Mouse (Mus musculus): ENCODE data around the gene Tas2r103. TPM values are rescaled to one million over a fixed set of nuclear protein-coding genes. Genes with fewer than 3 reads are reported as not detected.

Tas2r103 gene
- not detected in 2 replicates for polyA plus RNA-seq (2016; fragmentation: Nextera tagmentation; extraction: Ambion mirVana)

DNA sequence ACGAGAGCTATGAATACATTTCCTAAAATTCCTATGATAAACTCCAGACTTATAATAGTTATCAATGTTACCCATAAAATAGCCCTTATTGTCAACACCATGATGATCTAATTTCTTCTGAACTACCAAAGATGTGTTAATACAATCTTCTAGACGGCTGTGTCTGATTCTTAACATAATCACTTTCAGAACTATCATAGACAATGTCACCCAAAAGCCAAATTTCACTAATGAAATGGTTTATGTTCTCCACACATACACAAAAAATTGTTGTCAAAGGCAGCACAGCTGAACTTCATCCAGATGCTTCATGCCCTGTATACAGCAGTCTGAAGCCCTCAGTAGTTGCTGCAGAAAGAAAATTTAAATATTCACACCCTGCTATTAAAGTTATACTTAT lies at the start of gene Tas2r103:
TSS of gene Tas2r103 (minus strand) at position 101 of the 400 bp plus-strand sequence.
- WGBS: 85% methylated on average over 2 of the region's 2 CpGs
- Histone ChIP-seq H3K27me3 (no peaks in the 10 kb centered on the region), H3K4me3 (replicated peaks) (no peak within 1 kb of the TSS), H3K9ac (replicated peaks) (no peak within 1 kb of the TSS), H3K36me3 (no peaks in the 10 kb centered on the region), H3K4me1 (replicated peaks) (no peaks in the 10 kb centered on the region), H3K4me2 (no peak within 1 kb of the TSS), H3K9me3 (no peaks in the 10 kb centered on the region), H3K27ac (no peak within 1 kb of the TSS)
- ATAC-seq (ENCODE audit: insufficient number of reproducible peaks, insufficient read depth, low FRiP score, low TSS enrichment, low read depth): no peak

- H3K27me3 ChIP-seq: no peaks in the 10 kb centered on the region
- H3K4me3 ChIP-seq (replicated peaks): no peak within 1 kb of the TSS
- no peaks in the 10 kb centered on the region for H3K36me3 ChIP-seq
- H3K27ac ChIP-seq: no peak within 1 kb of the TSS
- no peak within 1 kb of the TSS for H3K4me2 ChIP-seq
- no peak within 1 kb of the TSS for H3K9ac ChIP-seq (replicated peaks)
- no peaks in the 10 kb centered on the region for H3K9me3 ChIP-seq
- ATAC-seq (ENCODE audit: insufficient number of reproducible peaks, insufficient read depth, low FRiP score, low TSS enrichment, low read depth): no peak
- no peaks in the 10 kb centered on the region for H3K4me1 ChIP-seq (replicated peaks)
Measured at GRCm38 (mm10) chr6:133055716-133056115, 18.8 kb upstream of the Tas2r103 start, which contains the start of gene Tas2r140. TSS of gene Tas2r140 (minus strand) at chr6:133055816.

Other genes starting within 250 kb of the Tas2r103 start
- gene Tas2r117, start 234.3 kb downstream of the Tas2r103 start, polyA plus RNA-seq (2016; fragmentation: Nextera tagmentation; extraction: Ambion mirVana): not detected in 2 replicates
- not detected in 2 replicates for gene Tas2r123, start 190.0 kb downstream of the Tas2r103 start, polyA plus RNA-seq (2016; fragmentation: Nextera tagmentation; extraction: Ambion mirVana)
- gene Tas2r116, start 181.7 kb downstream of the Tas2r103 start, polyA plus RNA-seq (2016; fragmentation: Nextera tagmentation; extraction: Ambion mirVana): not detected in 2 replicates
- gene Tas2r110, start 169.1 kb downstream of the Tas2r103 start, polyA plus RNA-seq (2016; fragmentation: Nextera tagmentation; extraction: Ambion mirVana): not detected in 2 replicates
- not detected in 2 replicates for gene Tas2r113, start 144.1 kb downstream of the Tas2r103 start, polyA plus RNA-seq (2016; fragmentation: Nextera tagmentation; extraction: Ambion mirVana)
- gene Tas2r125, start 127.5 kb downstream of the Tas2r103 start, polyA plus RNA-seq (2016; fragmentation: Nextera tagmentation; extraction: Ambion mirVana): not detected in 2 replicates
- gene Tas2r129, start 86.0 kb downstream of the Tas2r103 start, polyA plus RNA-seq (2016; fragmentation: Nextera tagmentation; extraction: Ambion mirVana): not detected in 2 replicates
- gene Tas2r131, start 79.2 kb downstream of the Tas2r103 start, polyA plus RNA-seq (2016; fragmentation: Nextera tagmentation; extraction: Ambion mirVana): not detected in 2 replicates
- not detected in 2 replicates for gene Tas2r109, start 56.1 kb downstream of the Tas2r103 start, polyA plus RNA-seq (2016; fragmentation: Nextera tagmentation; extraction: Ambion mirVana)
- gene Tas2r140, start 18.7 kb upstream of the Tas2r103 start, polyA plus RNA-seq (2016; fragmentation: Nextera tagmentation; extraction: Ambion mirVana): not detected in 2 replicates
- gene Smim10l1, start 67.8 kb upstream of the Tas2r103 start, polyA plus RNA-seq (2016; fragmentation: Nextera tagmentation; extraction: Ambion mirVana): 96.8 and 100 TPM in 2 replicates

Measured in limb, embryonic 12.5 days (tissue).